Mouse (Mus musculus) heart, adult 2 months (tissue): ENCODE data around the gene Ly6g6f. TPM values are rescaled to one million over a fixed set of nuclear protein-coding genes. Genes with fewer than 3 reads are reported as not detected.

Experiments used
- DNase-seq, 2 experiments: peaks; one replicate each; pipeline ENCODE4 v3.0.0; 2021
- H3K27ac ChIP-seq: fragments of 200-600 bp; 2 replicates; pipeline ENCODE4 v1.8.1; 2022
- H3K27me3 ChIP-seq: fragments of 200-500 bp; 2 replicates; pipeline ENCODE4 v1.6.1; 2012; ENCODE audit warnings: mild to moderate bottlenecking, low read length, inconsistent platforms, mixed read lengths; ENCODE audit not compliant: control insufficient read depth, insufficient read depth
- H3K36me3 ChIP-seq: fragments of 200-500 bp; 2 replicates; pipeline ENCODE4 v1.6.1; 2012; ENCODE audit warnings: low read length, inconsistent platforms; ENCODE audit not compliant: control insufficient read depth, insufficient read depth
- H3K4me1 ChIP-seq: fragments of 200-500 bp; 2 replicates; pipeline ENCODE4 v1.6.1; 2011; ENCODE audit warnings: low read length; ENCODE audit not compliant: control insufficient read depth, insufficient read depth
- H3K4me3 ChIP-seq: fragments of 200-600 bp; 2 replicates; pipeline ENCODE4 v1.8.1; 2022
- H3K79me2 ChIP-seq: fragments of 200-500 bp; replicated peaks from 2 replicates; pipeline ENCODE4 v1.6.1; 2012; ENCODE audit warnings: mild to moderate bottlenecking, inconsistent platforms, low read length, moderate library complexity, mixed read lengths; ENCODE audit not compliant: control insufficient read depth, insufficient read depth
- H3K9ac ChIP-seq: fragments of 200-500 bp; 2 replicates; pipeline ENCODE4 v1.6.1; 2012; ENCODE audit warnings: low read depth, mild to moderate bottlenecking, control low read depth, inconsistent platforms, low read length, mixed read lengths
- CTCF ChIP-seq: fragments of 200-600 bp; IDR thresholded peaks from 2 replicates; pipeline ENCODE4 v1.8.1; 2022; ENCODE audit warnings: antibody characterized with exemption, mild to moderate bottlenecking, moderate library complexity
- EP300 ChIP-seq: fragments of 200-500 bp; IDR thresholded peaks from 2 replicates; pipeline ENCODE4 v1.6.1; 2011; ENCODE audit warnings: low read depth, low read length, control low read depth; ENCODE audit not compliant: insufficient read depth
- POLR2A ChIP-seq: fragments of 200-500 bp; IDR thresholded peaks from 2 replicates; pipeline ENCODE4 v1.6.1; 2011; ENCODE audit warnings: mild to moderate bottlenecking, low read depth, low read length, control low read depth; ENCODE audit not compliant: insufficient read depth
- WGBS: fragments of 180-500 bp; shearing (Covaris S2); methylation state at CpG from one replicate; pipeline ENCODE4 v1.1.7; 2018; 5-methylcytosine and 5-hydroxymethylcytosine counted together
- intact Hi-C: fragments of 180-260 bp; cut with DNase I; formaldehyde crosslinking; loops from one replicate; pipeline ENCODE4 v1.15.1; 2025
- polyA plus RNA-seq: library from polyadenylated mRNA; depleted of rRNA; stranded (reverse); fragments of >200 nt; gene quantifications from 2 replicates; pipeline ENCODE4 v1.2.3, GENCODE M21; 2012
- total RNA-seq, 2 experiments: library from RNA; stranded (reverse); gene quantifications; 2 replicates each; pipeline ENCODE4 v1.2.3; 2021

Ly6g6f gene
- total and polyA plus RNA-seq, 3 experiments: 0.27 TPM; not detected in 2

- no peak overlapping the region for H3K9ac ChIP-seq
- no peak overlapping the region for H3K4me3 ChIP-seq
- H3K4me1 ChIP-seq: peaks cover 1% of the 10 kb centered on the region; the same call in 1 of the 2 replicates
- intact Hi-C loops: no loop called here
- TF ChIP-seq POLR2A: no peak
- no peak for TF ChIP-seq CTCF
- TF ChIP-seq EP300: no peak
- DNase-seq: no peak
- H3K27ac ChIP-seq: no peak overlapping the region
- no peaks in the 10 kb centered on the region for H3K79me2 ChIP-seq
- H3K27me3 ChIP-seq: no peaks in the 10 kb centered on the region
- H3K36me3 ChIP-seq: no peaks in the 10 kb centered on the region
- WGBS: 82% methylated on average over 14 of the region's 14 CpGs
Observed at GRCm38 (mm10) chr17:35092403-35093198, 7.2 kb upstream of the Ly6g6f start.

- peaks cover 1% of the 10 kb centered on the region; the same call in 1 of the 2 replicates for H3K4me1 ChIP-seq
- no peaks in the 10 kb centered on the region for H3K27me3 ChIP-seq
- no peak for TF ChIP-seq EP300
- no peak for TF ChIP-seq CTCF
- no peak for TF ChIP-seq POLR2A
- intact Hi-C loops: loop anchor here (2.0 kb wide), 1 partner anchor 30 kb away; the partner anchor contains the start of gene Gpank1
- peak overlapping the region; percentile 11 for H3K9ac ChIP-seq
- no peaks in the 10 kb centered on the region for H3K36me3 ChIP-seq
- H3K27ac ChIP-seq: peak overlapping the region; percentile 99
- H3K79me2 ChIP-seq: no peaks in the 10 kb centered on the region
- peak; percentile 42 to 43 for DNase-seq
- peak overlapping the region; percentile 95 for H3K4me3 ChIP-seq
- 32% methylated on average over 8 of the region's 8 CpGs for WGBS
Observed at GRCm38 (mm10) chr17:35090166-35090932, 4.9 kb upstream of the Ly6g6f start.

- intact Hi-C loops: loop anchor here (2.0 kb wide), 2 partner anchors 30 to 68 kb away; partner anchors contain the start of gene Ddah2
- H3K4me3 ChIP-seq: peak within 1 kb of the TSS; percentile 95
- no peaks in the 10 kb centered on the region for H3K27me3 ChIP-seq
- TF ChIP-seq CTCF (peak; percentile 58), POLR2A (peak; percentile 92), EP300 (no peak)
- DNase-seq: peak; percentile 95 to 97
- H3K27ac ChIP-seq: peak within 1 kb of the TSS; percentile 99
- peaks cover 1% of the 10 kb centered on the region; the same call in 1 of the 2 replicates for H3K4me1 ChIP-seq
- H3K9ac ChIP-seq: peak within 1 kb of the TSS; percentile 99
- no peaks in the 10 kb centered on the region for H3K36me3 ChIP-seq
- WGBS: 3% methylated on average over 67 of the region's 67 CpGs
- no peaks in the 10 kb centered on the region for H3K79me2 ChIP-seq
Observed at GRCm38 (mm10) chr17:35088825-35089644, 3.6 kb upstream of the Ly6g6f start, which contains the start of gene Abhd16a. Gene Abhd16a (plus strand): TSS chr17:35089263.

- WGBS: 34% methylated on average over 2 of the region's 2 CpGs
- DNase-seq: no peak
- no peak overlapping the region for H3K27ac ChIP-seq
- no peak overlapping the region for H3K9ac ChIP-seq
- H3K36me3 ChIP-seq: no peaks in the 10 kb centered on the region
- peaks cover 1% of the 10 kb centered on the region; the same call in 1 of the 2 replicates for H3K4me1 ChIP-seq
- intact Hi-C loops: loop anchor here (2.0 kb wide), 2 partner anchors 29 to 67 kb away; partner anchors contain the start of gene Ddah2
- H3K4me3 ChIP-seq: no peak overlapping the region
- no peaks in the 10 kb centered on the region for H3K79me2 ChIP-seq
- H3K27me3 ChIP-seq: no peaks in the 10 kb centered on the region
- TF ChIP-seq POLR2A (no peak), CTCF (peak; percentile 50), EP300 (no peak)
Observed at GRCm38 (mm10) chr17:35088151-35088550, 2.7 kb upstream of the Ly6g6f start.

GRCm38 (mm10) chr17:35083929-35084497, 1.4 kb downstream of the Ly6g6f start:
- no peaks in the 10 kb centered on the region for H3K79me2 ChIP-seq
- no peaks in the 10 kb centered on the region for H3K27me3 ChIP-seq
- H3K27ac ChIP-seq: no peak overlapping the region
- no peak overlapping the region for H3K4me3 ChIP-seq
- 49% methylated on average over 3 of the region's 3 CpGs for WGBS
- H3K36me3 ChIP-seq: no peaks in the 10 kb centered on the region
- TF ChIP-seq CTCF: no peak
- intact Hi-C loops: no loop called here
- no peak overlapping the region for H3K9ac ChIP-seq
- peaks cover 3% of the 10 kb centered on the region; the same call in 1 of the 2 replicates for H3K4me1 ChIP-seq
- DNase-seq: no peak
